Mouse (Mus musculus) forebrain, embryonic 13.5 days (tissue): ENCODE measurements around the gene Chil1. TPM values are rescaled to one million over a fixed set of nuclear protein-coding genes. Genes with fewer than 3 reads are reported as not detected.

Experiments used
- ATAC-seq: fragments of 200-750 bp; cut with Nextera tagmentation; 2 replicates; pipeline ENCODE4 v1.8.0; 2017
- H3K27ac ChIP-seq: fragments of 300-500 bp; sonication (generic); 2 replicates; pipeline ENCODE4 v1.5.1; 2015; ENCODE audit warnings: inconsistent platforms, mild to moderate bottlenecking, moderate library complexity
- H3K27me3 ChIP-seq: fragments of 300-500 bp; sonication (generic); 2 replicates; pipeline ENCODE4 v1.6.1; 2015; ENCODE audit warnings: mild to moderate bottlenecking, inconsistent platforms
- H3K36me3 ChIP-seq: fragments of 300-500 bp; sonication (generic); 2 replicates; pipeline ENCODE4 v1.6.1; 2015; ENCODE audit warnings: mild to moderate bottlenecking, inconsistent platforms; ENCODE audit not compliant: poor library complexity, severe bottlenecking
- H3K4me1 ChIP-seq: fragments of 300-500 bp; sonication (generic); 2 replicates; pipeline ENCODE4 v1.6.1; 2015; ENCODE audit warnings: inconsistent platforms
- H3K4me2 ChIP-seq: fragments of 300-500 bp; sonication (generic); 2 replicates; pipeline ENCODE4 v1.6.1; 2015; ENCODE audit warnings: inconsistent platforms, mild to moderate bottlenecking, moderate library complexity
- H3K4me3 ChIP-seq: fragments of 300-500 bp; sonication (generic); 2 replicates; pipeline ENCODE4 v1.5.1; 2015; ENCODE audit warnings: mild to moderate bottlenecking, inconsistent platforms
- H3K9ac ChIP-seq: fragments of 300-500 bp; sonication (generic); 2 replicates; pipeline ENCODE4 v1.6.1; 2015; ENCODE audit warnings: mild to moderate bottlenecking, inconsistent platforms
- H3K9me3 ChIP-seq: fragments of 300-500 bp; sonication (generic); replicated peaks from 2 replicates; pipeline ENCODE4 v1.6.1; 2016; ENCODE audit warnings: inconsistent platforms
- WGBS: fragments of 180-500 bp; shearing (Covaris S2); methylation state at CpG from one replicate; pipeline ENCODE4 v1.1.7; 2015; 5-methylcytosine and 5-hydroxymethylcytosine counted together
- polyA plus RNA-seq: library from polyadenylated mRNA; unstranded; fragments of >200 nt; fragmentation: Nextera tagmentation; extraction: Ambion mirVana; gene quantifications from 2 replicates; pipeline ENCODE4 v1.2.1, GENCODE M21; 2015

Gene Chil1
- polyA plus RNA-seq, 1 experiment from 2014 or later = 3.2 TPM

- Histone ChIP-seq H3K27me3 (peaks cover 31% of the 10 kb centered on the region; the same call in 1 of the 2 replicates), H3K9me3 (no peaks in the 10 kb centered on the region), H3K4me3 (no peak overlapping the region), H3K4me1 (peaks cover 18% of the 10 kb centered on the region), H3K4me2 (no peak overlapping the region), H3K27ac (no peak overlapping the region), H3K36me3 (no peaks in the 10 kb centered on the region), H3K9ac (no peak overlapping the region)
- ATAC-seq = no peak
- WGBS = 84% methylated on average over 7 of the region's 7 CpGs
These were observed 31.4 kb downstream of the Chil1 start for GRCm38 (mm10) chr1:134213405-134213804.

- H3K27ac ChIP-seq = no peak overlapping the region
- no peak overlapping the region for H3K9ac ChIP-seq
- no peaks in the 10 kb centered on the region for H3K36me3 ChIP-seq
- peaks cover 17% of the 10 kb centered on the region for H3K4me1 ChIP-seq
- H3K4me3 ChIP-seq = no peak overlapping the region
- H3K27me3 ChIP-seq = peaks cover 26% of the 10 kb centered on the region; the same call in 1 of the 2 replicates
- H3K4me2 ChIP-seq = no peak overlapping the region
- H3K9me3 ChIP-seq = no peaks in the 10 kb centered on the region
- ATAC-seq = no peak
- 58% methylated on average over 7 of the region's 7 CpGs for WGBS
These were observed 33.1 kb downstream of the Chil1 start for GRCm38 (mm10) chr1:134215059-134215458.

DNA sequence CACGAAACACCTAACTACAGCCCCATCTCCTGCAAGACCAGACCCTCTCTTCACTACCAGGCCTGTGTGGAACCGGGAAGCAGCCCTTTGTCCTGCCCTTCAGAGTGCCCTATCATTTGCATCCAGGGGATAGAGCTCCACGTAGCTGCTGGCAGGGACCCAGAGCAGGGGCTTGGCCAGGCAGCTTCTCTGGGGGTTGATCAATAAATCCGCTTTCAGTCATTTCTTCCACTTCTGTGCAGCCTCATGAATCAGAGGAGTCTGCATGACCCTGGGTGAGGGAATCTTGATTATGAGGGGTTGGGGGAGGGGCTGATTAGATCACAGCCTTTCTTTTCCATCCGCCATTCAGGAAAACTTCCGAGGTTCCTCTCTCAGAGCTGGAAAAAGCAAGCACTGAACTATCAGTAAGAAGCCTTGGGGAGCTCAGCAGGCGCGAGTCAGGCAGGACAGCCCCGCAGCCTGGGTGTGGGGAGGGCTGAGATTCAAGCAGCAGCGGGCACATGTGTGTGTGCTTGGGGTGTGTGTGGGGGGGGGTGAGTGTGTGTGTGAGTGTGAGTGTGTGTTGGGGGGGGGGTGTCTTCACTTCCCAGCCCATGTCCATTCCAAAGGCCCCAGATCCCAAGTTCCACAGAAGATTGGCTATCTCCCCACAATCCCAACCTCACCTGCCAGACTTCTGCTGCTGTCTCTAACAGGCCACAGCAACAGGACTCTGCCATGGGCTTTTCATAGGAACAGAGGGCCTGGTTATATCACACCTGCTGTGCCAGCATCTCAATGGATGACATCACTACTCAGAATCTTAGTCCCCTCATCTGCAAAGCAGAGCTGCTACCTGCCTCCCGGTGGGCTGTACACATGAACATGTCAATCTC is 34.0 kb downstream of the Chil1 start:
- peaks cover 15% of the 10 kb centered on the region for H3K4me1 ChIP-seq
- no peaks in the 10 kb centered on the region for H3K36me3 ChIP-seq
- 11% methylated on average over 11 of the region's 11 CpGs for WGBS
- peak overlapping the region; percentile 30; the same call in 1 of the 2 replicates for H3K9ac ChIP-seq
- H3K9me3 ChIP-seq = no peaks in the 10 kb centered on the region
- no peak overlapping the region for H3K27ac ChIP-seq
- H3K4me2 ChIP-seq = peak overlapping the region; percentile 20
- H3K4me3 ChIP-seq = no peak overlapping the region
- H3K27me3 ChIP-seq = peaks cover 20% of the 10 kb centered on the region; the same call in 1 of the 2 replicates
- ATAC-seq = 0 out of 2 replicates have a peak, but pooled peaks have one; percentile 57

DNA sequence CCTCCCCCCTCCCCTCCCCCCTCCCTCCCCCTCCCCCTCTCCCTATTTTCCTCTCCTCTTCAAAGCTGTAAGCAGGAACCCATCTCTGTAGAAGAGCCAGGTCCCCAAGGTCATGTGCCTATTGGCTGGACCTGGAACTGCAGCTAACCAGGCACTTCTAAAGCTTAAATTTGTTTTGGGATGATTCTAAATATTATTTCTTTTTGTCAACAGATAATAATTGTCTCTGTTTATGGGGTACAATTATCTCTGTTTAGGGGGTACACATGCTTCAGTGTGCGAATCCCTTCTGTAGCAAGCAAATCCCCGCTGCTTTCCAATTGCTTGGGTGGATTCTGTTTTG is 34.6 kb downstream of the Chil1 start:
- no peak for ATAC-seq
- H3K4me2 ChIP-seq = no peak overlapping the region
- no peak overlapping the region for H3K4me3 ChIP-seq
- H3K36me3 ChIP-seq = no peaks in the 10 kb centered on the region
- WGBS = 85% methylated on average over 2 of the region's 2 CpGs
- peaks cover 15% of the 10 kb centered on the region for H3K4me1 ChIP-seq
- H3K9ac ChIP-seq = no peak overlapping the region
- H3K9me3 ChIP-seq = no peaks in the 10 kb centered on the region
- no peak overlapping the region for H3K27ac ChIP-seq
- peaks cover 20% of the 10 kb centered on the region; the same call in 1 of the 2 replicates for H3K27me3 ChIP-seq

DNA sequence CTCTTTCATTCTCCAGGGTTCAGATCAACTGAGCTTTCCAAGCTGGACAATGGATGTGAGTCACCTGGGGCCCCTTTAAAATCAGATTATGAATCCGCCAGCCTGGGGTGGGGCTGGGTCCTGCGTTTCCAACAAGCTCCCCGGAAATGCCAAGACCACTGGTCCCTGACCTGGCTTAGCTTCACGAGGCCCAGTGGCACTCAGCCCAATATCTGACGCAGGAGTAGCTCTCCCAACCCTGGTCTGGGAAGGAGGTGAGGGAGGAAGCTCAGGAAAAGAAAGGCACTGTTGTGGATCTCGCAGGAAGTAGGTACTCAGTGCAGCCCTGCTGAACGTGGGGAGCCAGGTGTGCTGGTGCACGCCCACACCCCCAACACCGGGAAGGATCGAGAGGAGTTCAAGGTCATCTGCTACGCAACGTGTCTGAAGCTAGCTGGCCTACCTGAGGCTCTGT is 35.1 kb downstream of the Chil1 start:
- Histone ChIP-seq H3K4me2 (no peak overlapping the region), H3K9me3 (no peaks in the 10 kb centered on the region), H3K4me1 (peaks cover 10% of the 10 kb centered on the region), H3K4me3 (no peak overlapping the region), H3K9ac (no peak overlapping the region), H3K27me3 (peaks cover 21% of the 10 kb centered on the region; the same call in 1 of the 2 replicates), H3K27ac (no peak overlapping the region), H3K36me3 (no peaks in the 10 kb centered on the region)
- 73% methylated on average over 12 of the region's 12 CpGs for WGBS
- ATAC-seq = no peak

GRCm38 (mm10) chr1:134217942-134218341 is 36.0 kb downstream of the Chil1 start:
- H3K9me3 ChIP-seq = no peaks in the 10 kb centered on the region
- no peak overlapping the region for H3K4me2 ChIP-seq
- no peaks in the 10 kb centered on the region for H3K36me3 ChIP-seq
- peaks cover 10% of the 10 kb centered on the region for H3K4me1 ChIP-seq
- H3K4me3 ChIP-seq = no peak overlapping the region
- H3K27me3 ChIP-seq = peaks cover 18% of the 10 kb centered on the region; the same call in 1 of the 2 replicates
- no peak overlapping the region for H3K9ac ChIP-seq
- no peak overlapping the region for H3K27ac ChIP-seq
- no peak for ATAC-seq
- 90% methylated on average over 3 of the region's 3 CpGs for WGBS

GRCm38 (mm10) chr1:134219608-134220007 is 37.6 kb downstream of the Chil1 start:
- Histone ChIP-seq H3K36me3 (no peaks in the 10 kb centered on the region), H3K4me2 (no peak overlapping the region), H3K27me3 (peaks cover 7% of the 10 kb centered on the region; the same call in 1 of the 2 replicates), H3K4me3 (no peak overlapping the region), H3K9me3 (no peaks in the 10 kb centered on the region), H3K9ac (no peak overlapping the region), H3K27ac (no peak overlapping the region), H3K4me1 (peaks cover 10% of the 10 kb centered on the region)
- 74% methylated on average over 5 of the region's 5 CpGs for WGBS
- ATAC-seq = no peak

GRCm38 (mm10) chr1:134221172-134221571 is 39.2 kb downstream of the Chil1 start:
- Histone ChIP-seq H3K9me3 (no peaks in the 10 kb centered on the region), H3K9ac (no peak overlapping the region), H3K36me3 (no peaks in the 10 kb centered on the region), H3K27me3 (0 out of 2 replicates have a peak, but pooled peaks cover 3% of the 10 kb centered on the region), H3K4me2 (no peak overlapping the region), H3K4me3 (no peak overlapping the region), H3K4me1 (peaks cover 2% of the 10 kb centered on the region), H3K27ac (no peak overlapping the region)
- ATAC-seq = no peak
- 84% methylated on average over 1 of the region's 1 CpGs for WGBS

- H3K9ac ChIP-seq = no peak overlapping the region
- no peak overlapping the region for H3K4me2 ChIP-seq
- no peaks in the 10 kb centered on the region for H3K4me1 ChIP-seq
- WGBS = 71% methylated on average over 8 of the region's 8 CpGs
- H3K36me3 ChIP-seq = no peaks in the 10 kb centered on the region
- no peak overlapping the region for H3K27ac ChIP-seq
- H3K4me3 ChIP-seq = no peak overlapping the region
- no peaks in the 10 kb centered on the region for H3K9me3 ChIP-seq
- H3K27me3 ChIP-seq = 0 out of 2 replicates have a peak, but pooled peaks cover 3% of the 10 kb centered on the region
- ATAC-seq = no peak
These were observed 40.4 kb downstream of the Chil1 start for GRCm38 (mm10) chr1:134222122-134223055.

GRCm38 (mm10) chr1:134224649-134225227 is 42.8 kb downstream of the Chil1 start:
- no peak for ATAC-seq
- H3K27ac ChIP-seq = no peak overlapping the region
- no peak overlapping the region for H3K9ac ChIP-seq
- H3K36me3 ChIP-seq = no peaks in the 10 kb centered on the region
- 87% methylated on average over 12 of the region's 12 CpGs for WGBS
- no peak overlapping the region for H3K4me2 ChIP-seq
- no peak overlapping the region for H3K4me3 ChIP-seq
- 0 out of 2 replicates have a peak, but pooled peaks cover 3% of the 10 kb centered on the region for H3K27me3 ChIP-seq
- H3K4me1 ChIP-seq = no peaks in the 10 kb centered on the region
- no peaks in the 10 kb centered on the region for H3K9me3 ChIP-seq

GRCm38 (mm10) chr1:134225375-134225774 is 43.4 kb downstream of the Chil1 start:
- Histone ChIP-seq H3K27ac (no peak overlapping the region), H3K36me3 (no peaks in the 10 kb centered on the region), H3K9me3 (no peaks in the 10 kb centered on the region), H3K9ac (no peak overlapping the region), H3K4me2 (no peak overlapping the region), H3K4me1 (no peaks in the 10 kb centered on the region), H3K4me3 (no peak overlapping the region), H3K27me3 (0 out of 2 replicates have a peak, but pooled peaks cover 3% of the 10 kb centered on the region)
- 88% methylated on average over 5 of the region's 5 CpGs for WGBS
- ATAC-seq = no peak
